Mouse (Mus musculus) left cerebral cortex, postnatal 14 days (tissue): Measurements from ENCODE around the gene Ypel3. TPM values are rescaled to one million over a fixed set of nuclear protein-coding genes. Genes with fewer than 3 reads are reported as not detected.

Experiments
- DNase-seq, 2 experiments: peaks; one replicate each; pipeline ENCODE4 v3.0.0; 2021 to 2022; ENCODE audit warnings: low spot score in 2 of 2, mixed read lengths in 1 of 2
- intact Hi-C: fragments of 180-260 bp; cut with DNase I; formaldehyde crosslinking; loops from one replicate; pipeline ENCODE4 v1.15.1; 2025
- total RNA-seq, 2 experiments: library from RNA; stranded (reverse); gene quantifications; 2 replicates each; pipeline ENCODE4 v1.2.3; 2021

The Ypel3 gene
- total RNA-seq, 2 experiments from 2014 or later, result 247 to 269 TPM

- intact Hi-C loops, result no loop called here
- DNase-seq, result no peak
Measured at GRCm38 (mm10) chr7:126802134-126802889, 25.6 kb downstream of the Ypel3 start.

- intact Hi-C loops, result no loop called here
- DNase-seq, result no peak
Measured at GRCm38 (mm10) chr7:126803181-126803580, 26.4 kb downstream of the Ypel3 start.

- intact Hi-C loops, result no loop called here
Measured at GRCm38 (mm10) chr7:126803751-126804150, 27.0 kb downstream of the Ypel3 start.

GRCm38 (mm10) chr7:126806956-126807355, 30.2 kb downstream of the Ypel3 start:
- intact Hi-C loops, result no loop called here
- DNase-seq, result no peak

More at GRCm38 (mm10) chr7:126803751-126804150, 27.0 kb downstream of the Ypel3 start:
- DNase-seq, result no peak

GRCm38 (mm10) chr7:126807405-126807804, 30.6 kb downstream of the Ypel3 start:
- intact Hi-C loops, result no loop called here
- DNase-seq, result no peak

- intact Hi-C loops, result no loop called here
- DNase-seq, result peak; percentile 81 to 93
Measured at GRCm38 (mm10) chr7:126808703-126809455, 32.1 kb downstream of the Ypel3 start.

- DNase-seq, result no peak
- intact Hi-C loops, result no loop called here
Measured at GRCm38 (mm10) chr7:126809723-126810369, 33.1 kb downstream of the Ypel3 start.

GRCm38 (mm10) chr7:126815726-126816222, 39.0 kb downstream of the Ypel3 start:
- DNase-seq, result no peak
- intact Hi-C loops, result no loop called here

- no peak for DNase-seq
- intact Hi-C loops, result no loop called here
Measured at GRCm38 (mm10) chr7:126816494-126816893, 39.7 kb downstream of the Ypel3 start.

- no peak for DNase-seq
- intact Hi-C loops, result no loop called here
Measured at GRCm38 (mm10) chr7:126817595-126817994, 40.8 kb downstream of the Ypel3 start.

- no peak for DNase-seq
- intact Hi-C loops, result no loop called here
Measured at GRCm38 (mm10) chr7:126818818-126819217, 42.1 kb downstream of the Ypel3 start.

- intact Hi-C loops, result loop anchor here (5.0 kb wide), 1 partner anchor 120 kb away; no protein-coding TSS in a partner anchor
- peak; percentile 66 to 85 for DNase-seq
Measured at GRCm38 (mm10) chr7:126821835-126822511, 45.2 kb downstream of the Ypel3 start.

GRCm38 (mm10) chr7:126822741-126823140, 46.0 kb downstream of the Ypel3 start:
- DNase-seq, result no peak
- intact Hi-C loops, result loop anchor here (5.0 kb wide), 1 partner anchor 120 kb away; no protein-coding TSS in a partner anchor

- peak; percentile 36 to 37 for DNase-seq
- intact Hi-C loops, result loop anchor here (5.0 kb wide), 1 partner anchor 119 kb away; no protein-coding TSS in a partner anchor
Measured at GRCm38 (mm10) chr7:126823202-126823711, 46.5 kb downstream of the Ypel3 start.

GRCm38 (mm10) chr7:126823940-126824339, 47.2 kb downstream of the Ypel3 start:
- DNase-seq, result no peak
- intact Hi-C loops, result loop anchor here (5.0 kb wide), 1 partner anchor 118 kb away; no protein-coding TSS in a partner anchor

- intact Hi-C loops, result no loop called here
- DNase-seq, result no peak
Measured at GRCm38 (mm10) chr7:126825403-126825802, 48.6 kb downstream of the Ypel3 start.

GRCm38 (mm10) chr7:126825952-126826351, 49.2 kb downstream of the Ypel3 start:
- intact Hi-C loops, result no loop called here
- no peak for DNase-seq
